In genomic region chr17:88389668-88390461, GRCm38 (mm10) we compare ENCODE assay signal across 20 mouse cellular contexts. TPM values are rescaled to one million over a fixed set of nuclear protein-coding genes. Genes with fewer than 3 reads are reported as not detected.
A peak's percentile ranks its signal among the peaks of the same experiment; 100 is the strongest.
DNase-seq lines count a peak whose midpoint lies in the region; ATAC-seq and TF ChIP-seq lines count a peak whose summit lies in the region.
"Had no signal": no experiment of that assay in that cellular context is flagged by ENCODE, and none has a peak within 500 bp of the region (broad histone marks: within the 10 kb centered on the region; RNA-seq: fewer than 3 reads in every experiment).

No protein-coding gene starts in this region.

- no peak overlapping the region for H3K27ac ChIP-seq in kidney, embryonic 14.5 days (ENCODE audit: low read depth, low read length)
- no peak overlapping the region for H3K27ac ChIP-seq in intestine, embryonic 15.5 days
- peak overlapping the region; percentile 68 for H3K27ac ChIP-seq in small intestine, adult 2 months (ENCODE audit: insufficient read depth, low read depth, low read length)
- H3K27ac ChIP-seq in midbrain, embryonic 14.5 days (replicated peaks; ENCODE audit: low read depth, low read length): no peak overlapping the region
- H3K27ac ChIP-seq: forebrain, embryonic 12.5 days; kidney, embryonic 15.5 days; limb, embryonic 13.5 days; midbrain, embryonic 13.5 days had no signal

- TF ChIP-seq CTCF in small intestine, adult 2 months (IDR thresholded peaks at IDR 0.05; ENCODE audit: extremely low read depth, insufficient read length, insufficient replicate concordance, low read depth, low read length): no peak

- 65% methylated on average over 14 of the region's 14 CpGs for WGBS in kidney, embryonic 14.5 days
- WGBS in intestine, embryonic 15.5 days: 41% methylated on average over 14 of the region's 14 CpGs
- WGBS in small intestine, adult 2 months: 40% methylated on average over 14 of the region's 14 CpGs
- WGBS in midbrain, embryonic 14.5 days: 79% methylated on average over 14 of the region's 14 CpGs

- H3K9ac ChIP-seq in kidney, embryonic 14.5 days (ENCODE audit: low read depth, low read length): no peak overlapping the region
- no peak overlapping the region for H3K9ac ChIP-seq in intestine, embryonic 15.5 days
- H3K9ac ChIP-seq in midbrain, embryonic 14.5 days (replicated peaks; ENCODE audit: low read length): no peak overlapping the region
- H3K9ac ChIP-seq: forebrain, embryonic 12.5 days; kidney, embryonic 15.5 days; limb, embryonic 13.5 days; lung, embryonic 14.5 days; midbrain, embryonic 13.5 days had no signal

- no peak for TF ChIP-seq POLR2A in small intestine, adult 2 months (IDR thresholded peaks at IDR 0.05; ENCODE audit: low read depth, low read length)

- H3K4me1 ChIP-seq in kidney, embryonic 14.5 days (ENCODE audit: control insufficient read depth, insufficient read depth, low read length): no peaks in the 10 kb centered on the region
- H3K4me1 ChIP-seq in intestine, embryonic 15.5 days (replicated peaks): 0 out of 2 replicates have a peak, but pooled peaks cover 2% of the 10 kb centered on the region
- H3K4me1 ChIP-seq in small intestine, adult 2 months (ENCODE audit: control insufficient read depth, insufficient read depth, insufficient read length, low read length): peaks cover 8% of the 10 kb centered on the region; the same call in 1 of the 2 replicates
- H3K4me1 ChIP-seq in midbrain, embryonic 14.5 days (ENCODE audit: control insufficient read depth, insufficient read depth, low read length): no peaks in the 10 kb centered on the region
- H3K4me1 ChIP-seq: forebrain, embryonic 12.5 days; kidney, embryonic 15.5 days; limb, embryonic 13.5 days; midbrain, embryonic 13.5 days had no signal

- no peaks in the 10 kb centered on the region for H3K9me3 ChIP-seq in kidney, embryonic 14.5 days (ENCODE audit: control insufficient read depth, low read length)
- no peaks in the 10 kb centered on the region for H3K9me3 ChIP-seq in intestine, embryonic 15.5 days
- no peaks in the 10 kb centered on the region for H3K9me3 ChIP-seq in midbrain, embryonic 14.5 days (ENCODE audit: control insufficient read depth, low read length)
- H3K9me3 ChIP-seq: forebrain, embryonic 12.5 days; kidney, embryonic 15.5 days; limb, embryonic 13.5 days; midbrain, embryonic 13.5 days had no signal

- H3K4me3 ChIP-seq in kidney, embryonic 14.5 days (ENCODE audit: low read length): no peak overlapping the region
- H3K4me3 ChIP-seq in intestine, embryonic 15.5 days (replicated peaks): no peak overlapping the region
- H3K4me3 ChIP-seq in small intestine, adult 2 months (ENCODE audit: low read depth, low read length): no peak overlapping the region
- no peak overlapping the region for H3K4me3 ChIP-seq in midbrain, embryonic 14.5 days (replicated peaks; ENCODE audit: low read depth, low read length)
- H3K4me3 ChIP-seq: forebrain, embryonic 12.5 days; kidney, embryonic 15.5 days; limb, embryonic 13.5 days; midbrain, embryonic 13.5 days had no signal

- no peaks in the 10 kb centered on the region for H3K36me3 ChIP-seq in kidney, embryonic 14.5 days (ENCODE audit: control insufficient read depth, insufficient read depth, low read length)
- H3K36me3 ChIP-seq in intestine, embryonic 15.5 days: no peaks in the 10 kb centered on the region
- no peaks in the 10 kb centered on the region for H3K36me3 ChIP-seq in small intestine, adult 2 months (ENCODE audit: control insufficient read depth, insufficient read depth, low read length)
- H3K36me3 ChIP-seq in midbrain, embryonic 14.5 days (ENCODE audit: control insufficient read depth, insufficient read depth, low read length): no peaks in the 10 kb centered on the region
- H3K36me3 ChIP-seq: forebrain, embryonic 12.5 days; kidney, embryonic 15.5 days; limb, embryonic 13.5 days; midbrain, embryonic 13.5 days had no signal

- H3K27me3 ChIP-seq in kidney, embryonic 14.5 days (ENCODE audit: control insufficient read depth, insufficient read depth, low read length): no peaks in the 10 kb centered on the region
- H3K27me3 ChIP-seq in intestine, embryonic 15.5 days (replicated peaks): no peaks in the 10 kb centered on the region
- H3K27me3 ChIP-seq in small intestine, adult 2 months (ENCODE audit: control insufficient read depth, insufficient read depth, low read length): no peaks in the 10 kb centered on the region
- no peaks in the 10 kb centered on the region for H3K27me3 ChIP-seq in midbrain, embryonic 14.5 days (ENCODE audit: control insufficient read depth, insufficient read depth, low read length)
- H3K27me3 ChIP-seq: forebrain, embryonic 12.5 days; kidney, embryonic 15.5 days; limb, embryonic 13.5 days had no signal

- DNase-seq in embryo, embryonic 10 days (ENCODE audit: low spot score): peak; percentile 21
- no peak for DNase-seq in embryo, embryonic 10.5 days (ENCODE audit: low spot score)
- DNase-seq in kidney, postnatal 36 days: peak; percentile 8 to 26
- DNase-seq in midbrain, embryonic 14.5 days: no peak
- no peak for DNase-seq in frontal cortex, postnatal 14 days (ENCODE audit: low spot score in 2 of 2)
- DNase-seq: adrenal gland, postnatal 14 days; gastrocnemius, postnatal 14 days; heart, postnatal 36 days; layer of hippocampus, adult 9-11 months; lung, embryonic 14.5 days had no signal

- no peak for ATAC-seq in kidney, embryonic 14.5 days (ENCODE audit: low FRiP score, low TSS enrichment)
- ATAC-seq in intestine, embryonic 15.5 days: peak; percentile 84
- ATAC-seq in midbrain, embryonic 14.5 days (ENCODE audit: low FRiP score, low TSS enrichment): no peak
- ATAC-seq: activated CD4-positive, CD25-positive, alpha-beta regulatory T cell, adult 4 months; hindbrain, embryonic 16.5 days had no signal

- H3K4me2 ChIP-seq in kidney, embryonic 14.5 days (replicated peaks; ENCODE audit: low read depth, low read length): no peak overlapping the region
- H3K4me2 ChIP-seq in intestine, embryonic 15.5 days (replicated peaks): no peak overlapping the region
- no peak overlapping the region for H3K4me2 ChIP-seq in midbrain, embryonic 14.5 days (ENCODE audit: low read length)
- H3K4me2 ChIP-seq: forebrain, embryonic 12.5 days; heart, embryonic 11.5 days; kidney, embryonic 15.5 days; limb, embryonic 13.5 days; lung, embryonic 14.5 days; midbrain, embryonic 13.5 days had no signal

RNA-seq across cellular contexts. Expression of gene Foxn2, which starts 50.6 kb away (rescaled TPM):
- 12.2 and 12.6 TPM in 2 replicates for polyA plus RNA-seq in kidney, embryonic 14.5 days (2014; fragmentation: Nextera tagmentation; extraction: Ambion mirVana)
- 16.2 and 16.4 TPM in 2 replicates for polyA plus RNA-seq in intestine, embryonic 15.5 days (2015; fragmentation: Nextera tagmentation; extraction: Ambion mirVana)
- polyA plus RNA-seq in small intestine, adult 2 months (2012; rRNA removed): 2.1 and 2.5 TPM in 2 replicates
- 7.7 and 9.8 TPM in 2 replicates for polyA plus RNA-seq in midbrain, embryonic 14.5 days (2014; fragmentation: Nextera tagmentation; extraction: Ambion mirVana)

Comparison
In these comparisons a context has a peak if more than half of its experiments do, and no peak if none do; other contexts are left out.
1. DNase-seq: peak in embryo, embryonic 10 days (single experiment) and kidney, postnatal 36 days (2 of 2); none in embryo, embryonic 10.5 days (single experiment), midbrain, embryonic 14.5 days (single experiment) and frontal cortex, postnatal 14 days (0 of 2).